Mouse (Mus musculus): ENCODE results near the gene Pik3c2g.

The Pik3c2g gene

DNA sequence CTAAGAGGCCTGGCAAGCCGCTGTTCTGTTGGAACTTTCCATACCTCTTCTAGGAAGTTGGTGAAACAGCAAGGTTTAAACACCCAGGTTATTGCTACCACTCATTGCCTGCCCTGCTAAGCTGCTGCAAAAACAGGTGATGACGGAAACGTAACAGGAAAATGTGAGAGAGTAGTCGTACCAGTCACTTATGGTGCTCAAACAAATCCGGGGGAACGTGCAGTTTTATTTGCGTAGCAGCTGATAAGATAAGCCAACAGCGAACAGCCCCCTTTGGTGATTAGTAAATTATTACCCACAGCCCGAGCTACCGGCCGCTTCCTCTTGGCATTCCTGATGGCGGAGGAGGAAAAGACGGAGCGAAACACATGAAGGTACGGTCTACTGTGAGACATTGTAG is at the start of gene Pik3c2g:
Pik3c2g (plus strand) TSS at position 330 of the 400 bp plus-strand sequence.
- no peak for DNase-seq (ENCODE audit: low spot score)

DNA sequence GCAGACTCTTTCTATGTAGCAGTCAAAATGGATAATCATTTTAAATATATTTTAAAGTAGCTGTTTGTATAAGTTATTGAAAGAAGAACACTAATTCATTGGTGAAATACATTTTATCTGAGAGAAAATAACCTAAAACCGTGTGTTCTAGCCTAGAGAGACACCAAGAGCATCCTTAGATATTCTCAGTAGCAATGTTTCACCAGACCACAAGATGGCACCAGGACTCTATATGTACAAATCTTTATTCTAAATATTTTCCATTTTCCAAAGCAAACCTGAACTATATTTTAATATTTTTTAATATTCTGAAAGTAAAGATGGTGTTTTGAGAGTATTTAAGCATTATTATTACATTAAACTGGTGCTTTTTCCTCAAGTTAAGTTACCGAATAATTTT is 48.6 kb upstream of the Pik3c2g start:
- peak; percentile 21 for DNase-seq (ENCODE audit: low spot score)

- no peak for DNase-seq (ENCODE audit: low spot score)
Measured at GRCm38 (mm10) chr6:139555537-139556179, 31.4 kb upstream of the Pik3c2g start.

GRCm38 (mm10) chr6:139569211-139569610 is 17.8 kb upstream of the Pik3c2g start:
- DNase-seq (ENCODE audit: low spot score) = no peak

GRCm38 (mm10) chr6:139575854-139576253 is 11.2 kb upstream of the Pik3c2g start:
- DNase-seq (ENCODE audit: low spot score) = no peak

DNA sequence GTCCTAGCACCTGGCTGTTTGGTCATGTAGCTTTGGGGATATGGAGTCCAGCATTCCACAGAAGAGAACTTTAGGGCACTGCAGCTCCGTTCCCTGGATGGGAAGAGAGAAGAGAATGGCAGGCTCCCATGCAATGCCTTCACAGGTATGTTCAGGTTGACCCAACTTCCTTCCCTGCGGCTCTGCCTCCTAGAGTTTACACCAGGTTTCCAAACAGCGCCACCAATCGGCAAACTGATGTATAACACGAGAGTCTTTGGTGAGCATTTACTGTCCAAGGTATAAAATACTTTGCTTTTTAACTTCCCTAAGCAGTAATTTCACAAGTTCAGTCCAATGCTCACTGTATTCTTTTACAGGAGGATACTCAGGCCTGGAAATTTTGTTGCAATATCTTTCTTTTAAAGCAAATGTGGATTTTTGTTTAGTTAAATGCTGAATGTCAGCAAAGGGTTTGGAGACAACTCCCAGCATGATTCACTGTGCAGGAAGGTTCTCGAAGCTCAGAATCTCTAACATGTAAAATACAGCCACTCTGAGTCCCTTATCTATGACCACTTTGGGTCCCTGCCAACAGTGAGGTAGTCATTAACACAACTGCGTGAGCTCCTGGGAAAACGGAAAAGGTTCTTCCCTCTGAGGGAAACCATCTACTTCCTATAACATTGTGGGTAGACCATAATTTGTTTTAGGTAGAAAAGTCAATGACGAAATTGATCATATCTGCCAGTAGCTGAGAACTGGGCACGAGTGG is 10.6 kb upstream of the Pik3c2g start:
- no peak for DNase-seq (ENCODE audit: low spot score)

DNA sequence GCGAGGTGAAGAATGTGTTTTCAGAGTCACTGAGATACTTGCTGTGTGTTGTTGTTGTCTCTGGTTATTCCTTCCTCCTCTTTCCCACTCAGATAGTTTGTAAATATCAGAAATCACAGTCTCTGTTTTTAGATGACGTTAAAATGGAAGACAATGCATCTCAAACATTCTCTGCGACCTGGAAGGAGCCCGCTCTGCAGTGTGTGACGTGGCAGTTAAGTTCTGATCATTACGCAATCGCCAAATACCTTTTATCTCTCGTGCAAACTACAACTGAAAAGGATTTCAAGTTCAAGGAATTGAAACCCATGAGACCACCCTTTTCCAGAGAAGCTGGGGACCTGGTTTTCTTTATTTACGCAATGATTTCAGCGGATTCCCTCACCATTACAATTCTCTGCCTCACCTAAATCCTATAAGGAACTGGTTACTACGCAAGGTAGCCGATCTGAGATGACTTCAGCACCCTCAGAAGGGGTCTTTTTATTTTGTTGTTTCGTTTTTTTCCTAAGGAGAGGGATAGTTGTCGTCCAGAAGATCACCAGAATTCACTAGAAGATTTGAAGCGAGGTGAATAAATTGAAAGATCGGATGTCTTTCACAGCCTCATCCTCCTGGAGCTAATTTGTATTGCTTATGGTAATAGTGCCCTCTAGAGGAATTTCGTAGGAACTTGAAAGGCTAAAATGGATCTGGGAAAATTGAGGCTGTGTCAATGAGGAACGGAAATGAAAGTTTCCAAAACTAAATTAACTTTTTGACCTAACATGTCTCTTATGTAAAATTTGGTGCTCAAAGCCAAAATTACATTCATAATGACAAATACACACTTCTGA is 9.8 kb upstream of the Pik3c2g start:
- no peak for DNase-seq (ENCODE audit: low spot score)

DNA sequence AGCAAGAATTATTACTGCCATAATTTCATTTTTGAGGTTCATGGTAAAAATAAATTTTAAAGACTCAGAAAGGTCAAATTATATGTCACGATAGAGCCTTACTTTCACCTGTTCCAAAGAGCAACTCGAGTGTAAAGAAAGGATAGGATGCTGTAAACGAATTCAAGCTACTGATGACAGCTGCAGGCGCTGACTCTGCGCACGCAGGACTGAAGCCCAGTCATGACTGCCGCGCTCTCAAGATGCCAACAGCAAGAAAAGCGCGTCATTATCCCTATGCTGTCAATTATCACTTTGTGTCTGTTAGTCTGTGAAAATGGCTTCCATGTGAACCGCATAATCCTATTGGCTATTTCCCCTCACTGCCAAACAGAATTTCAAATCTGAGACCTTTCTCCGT is 457 bp downstream of the Pik3c2g start:
- DNase-seq (ENCODE audit: low spot score) = no peak

DNA sequence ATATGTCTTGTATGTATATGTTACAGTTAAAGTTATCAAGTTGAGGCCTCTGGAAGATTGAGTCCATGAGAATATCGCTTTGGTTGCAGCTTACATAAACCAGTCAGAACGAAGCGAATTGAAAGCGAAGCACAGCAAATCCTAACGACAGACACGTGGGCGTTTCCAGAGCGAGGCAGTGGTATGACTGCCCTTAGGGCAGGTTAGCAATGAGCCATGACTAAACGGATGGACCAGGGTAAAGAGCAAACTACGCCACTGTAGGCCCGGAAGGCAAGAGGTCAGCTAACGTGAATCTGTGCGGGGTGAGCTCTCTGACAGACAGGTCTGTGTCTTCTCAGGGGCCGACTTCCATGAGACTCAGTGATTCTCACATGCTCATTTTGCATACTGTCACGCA is 1.4 kb downstream of the Pik3c2g start:
- DNase-seq (ENCODE audit: low spot score) = no peak

DNA sequence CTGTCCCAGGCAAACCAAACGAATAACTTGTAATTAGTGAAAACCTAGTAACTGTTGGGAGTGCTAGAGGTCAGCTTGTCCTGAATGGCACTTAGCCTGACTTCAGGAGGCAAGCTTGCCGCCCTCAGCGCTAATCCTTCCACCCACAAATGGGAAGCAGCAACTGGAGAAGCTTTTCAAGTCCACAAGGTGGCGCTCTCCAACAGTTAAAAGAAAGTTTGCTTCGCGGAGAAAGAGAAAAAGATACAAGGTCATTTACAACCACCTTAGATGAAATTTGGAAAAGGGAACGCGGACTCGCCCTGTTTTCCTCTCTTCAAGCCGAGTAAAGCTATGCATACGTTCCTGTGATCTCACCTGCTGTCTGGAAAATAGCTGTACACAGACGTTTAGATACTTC is 2.3 kb downstream of the Pik3c2g start:
- DNase-seq (ENCODE audit: low spot score) = peak; percentile 22

GRCm38 (mm10) chr6:139589854-139590253 is 2.8 kb downstream of the Pik3c2g start:
- DNase-seq (ENCODE audit: low spot score) = no peak

GRCm38 (mm10) chr6:139592081-139592480 is 5.1 kb downstream of the Pik3c2g start:
- no peak for DNase-seq (ENCODE audit: low spot score)

DNA sequence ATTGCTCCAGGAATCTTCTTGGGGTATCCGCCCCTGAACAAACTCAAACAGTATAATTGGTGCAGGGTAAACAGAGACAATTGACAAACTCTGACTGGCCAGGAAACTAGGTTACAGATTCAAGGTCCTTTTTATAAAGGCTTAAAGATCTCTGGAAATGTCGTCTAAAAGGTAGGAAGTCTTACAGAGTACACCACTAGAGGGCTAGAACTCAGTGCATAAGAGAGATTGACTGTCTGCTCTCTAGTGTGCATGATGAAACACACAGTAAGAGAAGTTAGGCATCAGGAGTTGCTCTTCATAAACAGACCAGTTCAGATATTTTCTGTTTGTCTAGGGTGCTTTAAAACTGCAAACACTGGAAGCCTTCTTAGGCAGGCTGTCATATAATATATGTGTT is 9.4 kb downstream of the Pik3c2g start:
- DNase-seq (ENCODE audit: low spot score) = no peak

GRCm38 (mm10) chr6:139599216-139599615 is 12.2 kb downstream of the Pik3c2g start:
- no peak for DNase-seq (ENCODE audit: low spot score)

DNA sequence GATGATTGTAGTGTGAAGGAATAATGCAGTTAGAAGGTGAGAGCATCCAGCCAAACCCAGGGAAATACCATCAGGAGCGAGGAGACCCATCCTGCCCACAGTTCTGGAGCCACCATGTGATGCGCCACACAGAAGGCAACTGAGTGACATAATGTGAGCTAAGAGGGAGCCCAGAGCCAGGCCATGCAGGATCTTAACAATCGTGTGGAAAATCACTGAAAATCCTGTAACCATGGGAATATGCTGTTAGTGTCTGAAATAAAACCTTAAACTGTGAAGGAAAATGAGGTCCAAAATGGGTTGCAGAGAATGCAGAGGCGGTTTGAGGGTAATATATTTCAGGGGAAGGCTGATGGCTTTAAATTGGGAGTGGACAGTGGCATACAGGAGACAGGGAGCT is 31.8 kb downstream of the Pik3c2g start:
- no peak for DNase-seq (ENCODE audit: low spot score)

- no peak for DNase-seq (ENCODE audit: low spot score)
Measured at GRCm38 (mm10) chr6:139624756-139625155, 37.7 kb downstream of the Pik3c2g start.

GRCm38 (mm10) chr6:139634561-139634960 is 47.5 kb downstream of the Pik3c2g start:
- no peak for DNase-seq (ENCODE audit: low spot score)

DNA sequence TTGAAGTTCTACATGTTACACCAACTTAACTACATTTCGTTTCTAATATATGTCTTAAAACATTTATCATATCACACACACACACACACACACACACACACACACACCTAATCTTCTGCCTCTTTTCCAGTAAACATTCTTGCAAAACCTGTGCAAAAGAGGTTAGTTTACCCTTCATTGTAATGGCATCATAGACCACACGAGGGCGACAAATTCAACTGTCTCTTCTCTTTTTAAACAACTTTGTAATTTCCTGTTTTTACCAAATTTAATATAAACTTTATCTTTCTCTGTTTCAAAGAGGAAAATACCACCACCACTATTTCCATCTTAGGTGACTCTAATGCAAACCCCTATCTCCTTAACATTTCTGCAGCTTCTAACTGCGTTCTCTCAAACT is 68.4 kb downstream of the Pik3c2g start:
- DNase-seq (ENCODE audit: low spot score) = peak; percentile 35

GRCm38 (mm10) chr6:139662462-139662861 is 75.4 kb downstream of the Pik3c2g start:
- no peak for DNase-seq (ENCODE audit: low spot score)

GRCm38 (mm10) chr6:139718416-139718984 is 131.5 kb downstream of the Pik3c2g start:
- DNase-seq (ENCODE audit: low spot score) = no peak

DNA sequence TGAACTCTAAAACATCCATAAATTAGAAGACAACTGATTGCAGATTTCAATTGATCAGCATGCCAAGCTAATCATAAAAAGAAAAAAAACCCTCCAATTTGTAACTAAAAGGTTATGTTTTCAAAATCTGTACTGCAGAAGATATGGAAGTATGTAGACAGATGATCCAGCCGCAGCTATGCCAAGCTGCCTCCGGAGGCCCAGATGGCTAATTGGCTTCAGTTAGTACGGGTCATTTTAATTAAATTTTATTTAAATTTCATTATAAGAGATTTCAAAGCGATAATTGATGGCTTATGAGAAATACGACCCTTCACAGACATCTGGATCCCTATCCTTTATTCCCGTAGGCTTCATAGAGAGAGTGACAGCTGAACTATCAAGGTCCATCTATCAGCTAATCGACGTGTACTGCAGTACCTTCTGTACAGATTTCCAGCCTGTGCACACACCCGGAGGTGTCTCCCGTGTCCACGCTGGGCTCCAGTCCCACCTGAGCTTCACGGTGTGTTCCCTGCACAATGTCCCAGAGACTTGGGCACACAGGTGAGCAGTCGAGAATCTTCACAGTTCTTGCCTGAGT is 132.7 kb downstream of the Pik3c2g start:
- no peak for DNase-seq (ENCODE audit: low spot score)
